Mouse (Mus musculus): ENCODE measurements at regions not wholly inside any gene's neighbourhood (a gene's known extent, or its start where the extent isn't known, plus 50 kb on each side); places are given as distances from the start of the nearest gene placed in this dataset.

DNA sequence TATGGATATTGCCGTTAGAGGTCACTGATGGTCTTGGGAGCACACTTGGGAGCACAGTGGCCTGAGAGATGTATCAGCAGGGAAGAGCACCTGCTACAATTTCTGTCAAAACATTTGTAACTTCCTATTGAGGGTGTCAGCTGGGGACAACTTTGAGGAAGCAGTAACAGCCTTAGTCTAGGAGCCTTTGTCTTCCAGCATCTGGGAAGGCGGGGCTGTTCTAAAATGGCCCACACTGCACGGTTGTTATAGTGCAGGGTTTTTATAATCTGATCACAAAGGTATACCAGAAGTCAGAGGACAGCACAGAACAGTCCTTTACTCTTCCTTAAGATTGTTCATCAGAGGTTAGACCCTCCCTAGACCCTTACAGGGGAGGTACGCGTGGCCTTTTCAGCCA, 152.3 kb downstream of the Hibadh start:
- no peaks in the 10 kb centered on the region for H3K4me1 ChIP-seq (replicated peaks)
- H3K27me3 ChIP-seq, result no peaks in the 10 kb centered on the region
- H3K9ac ChIP-seq, result no peak overlapping the region
- no peaks in the 10 kb centered on the region for H3K36me3 ChIP-seq
- H3K4me2 ChIP-seq, result no peak overlapping the region
- no peak overlapping the region for H3K27ac ChIP-seq
- WGBS (ENCODE audit: insufficient replicate concordance), result 71% methylated on average over 5 of the region's 5 CpGs
- DNase-seq (no peak), ATAC-seq (ENCODE audit: low read depth) (no peak)
- H3K9me3 ChIP-seq (replicated peaks), result no peaks in the 10 kb centered on the region
- H3K4me3 ChIP-seq (replicated peaks), result no peak overlapping the region

DNA sequence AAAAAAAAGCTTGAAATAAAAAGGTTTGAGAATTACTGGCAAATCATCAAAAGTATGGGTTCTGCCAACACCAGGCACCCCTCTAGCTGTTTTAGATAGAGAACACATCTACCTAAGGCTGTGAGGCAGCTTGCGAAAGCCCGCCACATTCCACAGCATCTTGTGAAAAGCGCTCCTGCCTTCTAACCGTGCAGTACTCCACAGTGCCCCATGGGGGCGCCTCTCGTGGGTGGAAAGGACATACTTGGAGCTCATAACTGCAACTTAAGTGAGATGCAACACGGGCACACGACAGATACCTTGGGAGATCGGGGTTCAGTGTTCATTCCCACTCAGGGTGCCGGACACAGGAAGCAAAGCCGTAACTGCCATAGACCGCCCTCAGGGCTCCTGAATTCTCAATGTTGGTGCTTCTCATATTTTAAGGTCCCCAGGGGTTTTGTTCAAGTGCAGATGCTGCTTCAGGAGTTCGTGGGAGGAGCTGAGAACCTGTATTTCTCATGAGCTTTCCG, 149.9 kb downstream of the Hibadh start:
- no peaks in the 10 kb centered on the region for H3K36me3 ChIP-seq
- no peak overlapping the region for H3K9ac ChIP-seq
- no peak overlapping the region for H3K4me3 ChIP-seq (replicated peaks)
- WGBS (ENCODE audit: insufficient replicate concordance), result 66% methylated on average over 14 of the region's 14 CpGs
- ATAC-seq (ENCODE audit: low read depth) (no peak), DNase-seq (no peak)
- H3K9me3 ChIP-seq (replicated peaks), result no peaks in the 10 kb centered on the region
- H3K4me2 ChIP-seq, result no peak overlapping the region
- H3K27ac ChIP-seq, result no peak overlapping the region
- no peaks in the 10 kb centered on the region for H3K4me1 ChIP-seq (replicated peaks)
- H3K27me3 ChIP-seq, result no peaks in the 10 kb centered on the region

DNA sequence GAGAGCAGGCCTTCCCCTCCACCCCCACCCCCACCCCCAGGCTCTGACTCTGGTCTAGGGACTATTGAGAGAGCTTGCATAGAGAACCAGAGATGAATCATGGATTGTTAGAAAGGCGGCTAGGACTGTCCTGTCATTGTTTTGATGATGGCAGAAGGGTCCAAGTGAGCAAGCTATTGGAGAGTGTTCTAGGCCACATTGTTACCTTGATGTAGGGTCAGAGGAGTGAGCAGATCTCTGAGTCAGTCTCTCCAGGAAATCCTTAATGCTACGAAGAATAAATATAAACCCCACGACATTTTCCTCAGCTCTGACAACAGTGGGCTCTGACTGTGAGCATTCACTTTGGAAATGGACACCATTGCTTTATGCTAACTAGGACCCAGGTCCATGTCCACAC, 144.9 kb downstream of the Hibadh start:
- Histone ChIP-seq H3K4me2 (no peak overlapping the region), H3K27ac (no peak overlapping the region), H3K9me3 (replicated peaks) (no peaks in the 10 kb centered on the region), H3K4me3 (replicated peaks) (no peak overlapping the region), H3K36me3 (no peaks in the 10 kb centered on the region), H3K4me1 (replicated peaks) (no peaks in the 10 kb centered on the region), H3K9ac (no peak overlapping the region), H3K27me3 (no peaks in the 10 kb centered on the region)
- 65% methylated on average over 3 of the region's 3 CpGs for WGBS (ENCODE audit: insufficient replicate concordance)
- ATAC-seq (ENCODE audit: low read depth) (no peak), DNase-seq (no peak)

DNA sequence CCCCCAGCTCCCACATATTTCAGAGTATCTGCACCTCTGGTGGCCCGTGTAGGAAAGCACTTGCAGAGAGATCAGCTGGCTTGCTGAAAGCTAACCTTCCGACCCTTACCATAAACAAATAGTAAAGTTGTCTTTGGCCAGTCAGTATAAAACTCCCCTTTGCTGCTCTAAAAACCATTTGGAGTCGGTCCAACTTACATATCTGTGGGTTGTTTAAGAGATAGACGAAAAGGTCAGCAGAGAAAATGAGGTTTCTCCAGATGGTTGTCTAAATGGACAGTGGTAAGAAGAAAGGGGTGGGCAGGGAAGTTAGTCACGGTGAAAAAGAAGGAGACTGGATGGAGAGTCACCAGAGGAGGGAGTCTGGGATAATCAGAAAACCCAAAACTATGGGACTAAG, 144.3 kb downstream of the Hibadh start:
- Histone ChIP-seq H3K4me3 (replicated peaks) (no peak overlapping the region), H3K9me3 (replicated peaks) (no peaks in the 10 kb centered on the region), H3K4me2 (no peak overlapping the region), H3K4me1 (replicated peaks) (no peaks in the 10 kb centered on the region), H3K27ac (no peak overlapping the region), H3K9ac (no peak overlapping the region), H3K36me3 (no peaks in the 10 kb centered on the region), H3K27me3 (no peaks in the 10 kb centered on the region)
- WGBS (ENCODE audit: insufficient replicate concordance), result 53% methylated on average over 5 of the region's 5 CpGs
- no peak for ATAC-seq (ENCODE audit: low read depth)
- no peak for DNase-seq

All from liver, embryonic 13.5 days (tissue).